Mouse (Mus musculus) adrenal gland, adult 18-20 months (tissue): ENCODE results near the gene Zdhhc16. TPM values are rescaled to one million over a fixed set of nuclear protein-coding genes. Genes with fewer than 3 reads are reported as not detected.

ENCODE experiments used
- DNase-seq, 2 experiments: peaks; one replicate each; pipeline ENCODE4 v3.0.0; 2021 to 2022; ENCODE audit warnings: low spot score in 2 of 2
- total RNA-seq, 2 experiments: library from RNA; stranded (reverse); gene quantifications; 1 replicate in 1 of 2; 2 replicates in 1 of 2; pipeline ENCODE4 v1.2.3; 2021

The Zdhhc16 gene
- total RNA-seq, 2 experiments from 2014 or later = 26.3 to 29.6 TPM

DNA sequence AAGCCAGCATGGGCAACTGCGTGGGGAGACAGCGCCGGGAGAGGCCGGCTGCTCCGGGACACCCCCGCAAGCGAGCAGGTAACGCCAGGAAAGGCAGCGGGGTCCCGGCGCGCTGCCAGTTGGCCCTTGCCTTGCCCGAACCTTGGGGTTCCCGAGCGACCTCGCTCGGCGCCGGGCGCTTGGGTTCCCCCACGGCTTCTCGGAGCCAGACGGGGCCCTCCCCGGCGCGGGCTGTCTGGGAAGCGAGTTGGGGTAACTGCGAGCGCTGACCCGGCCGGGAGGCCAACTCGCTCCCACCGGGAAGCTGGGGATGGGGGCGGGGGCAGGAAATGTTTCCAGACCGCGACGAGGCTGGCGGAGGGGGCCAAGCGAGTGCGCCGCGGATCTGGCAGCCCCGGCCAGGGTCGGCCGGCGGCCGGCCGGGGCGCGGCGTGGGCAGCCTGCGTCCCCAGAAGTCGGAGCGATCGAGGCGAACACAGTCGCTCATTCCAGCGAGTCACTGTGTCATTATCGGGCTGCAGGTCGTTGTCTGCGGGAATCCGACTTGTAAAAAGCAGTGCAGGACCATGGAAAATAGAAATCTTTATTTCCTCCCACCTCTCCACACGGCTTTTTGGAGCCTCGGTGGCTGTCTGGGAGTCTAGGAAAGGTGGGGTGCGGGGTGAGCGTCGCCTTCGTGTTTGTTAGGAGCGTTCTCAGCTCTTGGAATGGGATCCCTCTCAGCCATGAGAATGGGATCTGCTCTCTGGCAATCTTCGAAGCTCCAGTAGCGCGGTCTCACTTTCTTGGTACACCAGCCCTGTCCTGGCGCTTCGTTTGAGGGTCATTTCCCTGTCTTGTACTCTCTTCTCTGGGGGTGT, 48.9 kb downstream of the Zdhhc16 start:
- peak; percentile 63 to 69 for DNase-seq

DNA sequence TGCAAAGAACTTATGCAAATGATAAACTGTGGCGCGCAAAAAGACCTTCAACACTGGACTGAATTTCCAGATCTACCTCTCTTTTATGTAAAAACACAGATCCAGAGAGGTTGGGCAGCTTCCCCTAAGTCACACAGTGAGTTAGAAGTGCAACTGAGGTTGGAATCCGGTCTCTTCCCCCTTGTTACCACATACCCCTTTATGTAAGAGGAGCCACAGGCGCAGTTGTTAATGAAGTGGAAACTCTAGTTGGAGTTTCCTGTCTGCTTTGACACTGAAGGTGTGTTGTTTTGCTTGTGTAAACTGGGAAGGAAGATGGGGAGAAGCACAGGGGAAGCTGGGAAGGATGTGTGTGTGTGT, 49.5 kb downstream of the Zdhhc16 start:
- DNase-seq = no peak

DNA sequence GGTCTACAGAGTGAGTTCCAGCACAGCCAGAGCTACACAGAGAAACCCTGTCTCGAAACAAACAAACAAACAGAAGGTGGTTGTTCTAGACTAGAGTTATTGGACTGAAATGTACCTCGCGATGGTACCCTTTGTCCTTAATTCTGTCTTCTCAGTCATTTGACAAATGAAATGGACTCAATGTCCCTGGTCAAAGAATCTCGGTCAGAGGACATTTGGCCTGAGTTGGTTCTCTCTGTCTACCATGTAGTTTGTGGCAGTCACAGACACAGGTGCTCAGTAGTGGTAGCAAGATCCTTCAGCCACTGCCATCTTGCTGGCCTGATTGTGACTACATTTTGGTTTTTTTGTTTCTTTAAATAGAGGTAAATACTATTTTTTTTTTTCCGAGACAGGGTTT, 52.7 kb downstream of the Zdhhc16 start:
- DNase-seq = no peak

DNA sequence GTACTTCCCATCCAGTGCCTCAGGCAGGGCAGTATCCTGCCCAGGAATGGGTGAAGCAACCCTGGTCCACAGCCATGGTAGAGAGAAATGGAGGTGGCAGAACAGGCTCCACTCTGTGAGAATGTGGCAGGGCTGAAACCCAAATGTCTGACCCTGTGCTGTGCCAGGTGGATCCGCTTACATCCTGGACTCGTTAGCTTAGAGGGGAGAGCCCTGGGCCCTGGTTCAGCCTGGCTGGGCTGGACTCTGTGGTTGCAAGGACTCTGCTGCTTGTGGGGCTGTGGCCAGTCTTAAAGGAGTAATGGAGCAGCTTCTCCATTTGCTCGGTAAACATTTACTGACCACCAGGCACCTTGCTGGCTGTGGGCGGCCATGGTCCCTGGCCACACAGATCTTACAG, 53.9 kb downstream of the Zdhhc16 start:
- no peak for DNase-seq

DNA sequence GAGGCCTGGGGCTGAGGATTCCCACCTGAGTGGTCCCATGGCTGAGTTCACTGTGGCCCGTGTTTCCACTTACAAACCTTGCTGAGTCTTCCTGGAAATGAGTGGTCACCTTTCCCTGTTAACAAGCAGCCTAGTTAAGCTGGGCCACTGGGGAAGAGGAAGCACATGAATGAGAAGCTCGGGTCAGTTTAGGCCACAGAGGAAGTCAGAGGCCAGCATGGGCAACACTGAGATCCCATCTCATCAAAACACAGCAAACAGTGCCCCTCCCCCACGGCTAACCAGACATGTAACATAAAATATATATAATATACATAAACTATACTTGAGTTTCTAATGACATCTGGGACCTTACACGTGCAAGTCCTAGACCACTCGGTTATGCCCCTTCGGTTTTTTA, 56.5 kb downstream of the Zdhhc16 start:
- DNase-seq = no peak

DNA sequence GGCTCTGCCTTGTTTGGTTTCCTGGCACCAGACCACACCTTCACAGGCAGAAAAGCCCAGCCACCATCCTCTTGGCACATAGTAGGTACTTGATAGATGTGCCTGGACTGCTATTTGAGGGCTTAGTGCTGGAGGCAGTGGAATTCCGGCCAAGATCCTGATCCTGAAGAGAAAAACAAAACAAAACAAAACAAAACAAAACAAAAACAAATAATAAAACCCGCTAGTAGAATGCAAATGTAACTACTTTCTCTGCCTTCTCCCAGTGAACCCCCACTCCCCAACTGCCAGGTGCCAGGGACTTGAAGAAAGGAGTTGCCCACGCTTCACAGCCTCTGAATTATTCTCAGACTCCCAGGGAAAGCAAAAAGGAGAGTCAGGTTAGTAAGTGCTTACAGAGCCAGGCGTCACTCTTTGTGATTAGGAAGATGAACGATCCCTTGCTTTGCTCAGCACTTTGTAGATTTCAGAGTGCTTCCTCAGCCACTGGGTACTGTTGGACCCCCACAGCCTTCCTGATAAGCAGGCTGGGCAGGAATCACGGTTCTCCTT, 58.7 kb downstream of the Zdhhc16 start:
- no peak for DNase-seq

DNA sequence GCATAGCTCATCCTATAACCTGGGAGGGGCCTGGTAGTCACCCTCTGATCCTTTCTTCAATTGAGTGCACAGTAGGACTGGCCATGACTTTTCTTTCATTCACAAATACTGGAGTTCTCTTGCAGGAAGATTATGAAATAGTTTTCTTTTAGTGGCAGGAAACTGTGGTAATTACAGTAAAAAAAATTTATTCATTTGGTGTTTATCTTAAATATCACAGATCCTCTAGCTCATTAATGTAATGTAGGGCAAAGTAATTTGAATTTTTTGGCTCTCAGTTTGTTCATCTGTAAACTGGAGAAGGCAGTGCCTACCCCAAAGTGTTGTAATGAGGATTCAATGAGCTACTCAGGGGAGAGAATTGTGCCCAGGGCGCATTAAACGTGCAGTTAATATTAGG, 59.7 kb downstream of the Zdhhc16 start:
- DNase-seq = no peak

DNA sequence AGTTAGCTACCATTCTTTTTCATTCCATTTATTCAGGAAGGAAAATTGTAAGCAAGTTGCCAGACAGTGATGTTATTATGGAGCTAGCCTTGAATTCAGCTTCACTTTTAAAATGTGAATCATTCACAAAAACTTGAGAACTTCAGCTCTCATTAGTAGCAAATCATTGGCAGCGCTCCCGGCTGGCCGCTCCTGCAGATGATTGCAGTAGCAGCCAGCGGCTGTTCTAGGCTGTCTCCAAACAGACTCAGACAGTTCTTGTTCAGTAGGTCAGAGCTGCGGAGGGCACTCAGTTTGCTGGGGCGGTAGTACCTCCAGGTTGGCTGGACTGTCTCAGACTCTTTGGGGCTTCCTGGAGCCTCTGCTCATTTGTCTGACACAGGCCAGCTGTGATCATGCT, 60.2 kb downstream of the Zdhhc16 start:
- DNase-seq = peak; percentile 66 to 71

Other genes starting within 250 kb of the Zdhhc16 start
- 1 to 10 TPM; 3.5 to 8.0 TPM for gene Slit1, start 189.8 kb upstream of the Zdhhc16 start, total RNA-seq
- gene Arhgap19, start 131.4 kb upstream of the Zdhhc16 start, total RNA-seq = 1 to 10 TPM; 4.2 to 4.8 TPM
- 1 to 10 TPM; 4.1 to 4.9 TPM for gene Frat1, start 103.5 kb upstream of the Zdhhc16 start, total RNA-seq
- gene Frat2, start 85.3 kb upstream of the Zdhhc16 start, total RNA-seq = 1 to 10 TPM; 1.4 to 3.4 TPM
- 10 to 100 TPM; 17.0 to 20.7 TPM for gene Rrp12, start 37.3 kb upstream of the Zdhhc16 start, total RNA-seq
- 100 to 1,000 TPM; 774 to 926 TPM for gene Pgam1, start 21.6 kb upstream of the Zdhhc16 start, total RNA-seq
- 10 to 100 TPM; 25.8 to 26.8 TPM for gene Exosc1, start 57 bp upstream of the Zdhhc16 start, total RNA-seq
- 10 to 100 TPM; 17.3 to 22.1 TPM for gene Mms19, start 47.7 kb downstream of the Zdhhc16 start, total RNA-seq
- 10 to 100 TPM; 16.4 to 17.4 TPM for gene Ubtd1, start 48.3 kb downstream of the Zdhhc16 start, total RNA-seq
- under 1 TPM; 0.64 to 0.76 TPM for gene Ankrd2, start 102.5 kb downstream of the Zdhhc16 start, total RNA-seq
- 1 to 10 TPM; 4.2 to 6.5 TPM for gene Hoga1, start 112.1 kb downstream of the Zdhhc16 start, total RNA-seq
- under 1 TPM; 0.35 to 0.36 TPM for gene 4933411K16Rik, start 118.8 kb downstream of the Zdhhc16 start, total RNA-seq
- gene Morn4, start 152.9 kb downstream of the Zdhhc16 start, total RNA-seq = 1 to 10 TPM; 8.9 to 9.5 TPM
- gene Pi4k2a, start 157.0 kb downstream of the Zdhhc16 start, total RNA-seq = 10 to 100 TPM; 70.0 to 95.0 TPM
- 100 to 1,000 TPM in 1 of 2 experiments, 10 to 100 TPM in 1; 81.8 to 108 TPM for gene Avpi1, start 195.6 kb downstream of the Zdhhc16 start, total RNA-seq
- gene Marveld1, start 213.9 kb downstream of the Zdhhc16 start, total RNA-seq = 10 to 100 TPM; 33.9 to 41.1 TPM
- gene Zfyve27, start 230.5 kb downstream of the Zdhhc16 start, total RNA-seq = 10 to 100 TPM; 44.6 to 55.1 TPM